Mouse (Mus musculus) forebrain, embryonic 13.5 days (tissue): ENCODE measurements around the gene Mindy2. TPM values are rescaled to one million over a fixed set of nuclear protein-coding genes. Genes with fewer than 3 reads are reported as not detected.
"Not testable (repeated sequence)": the region's sequence is repeated elsewhere in the genome, so short reads cannot be mapped to it uniquely, and the experiment has no call there.

ENCODE experiments used
- ATAC-seq: fragments of 200-750 bp; cut with Nextera tagmentation; 2 replicates; pipeline ENCODE4 v1.8.0; 2017
- H3K27ac ChIP-seq: fragments of 300-500 bp; sonication (generic); 2 replicates; pipeline ENCODE4 v1.5.1; 2015; ENCODE audit warnings: inconsistent platforms, mild to moderate bottlenecking, moderate library complexity
- H3K27me3 ChIP-seq: fragments of 300-500 bp; sonication (generic); 2 replicates; pipeline ENCODE4 v1.6.1; 2015; ENCODE audit warnings: mild to moderate bottlenecking, inconsistent platforms
- H3K36me3 ChIP-seq: fragments of 300-500 bp; sonication (generic); 2 replicates; pipeline ENCODE4 v1.6.1; 2015; ENCODE audit warnings: mild to moderate bottlenecking, inconsistent platforms; ENCODE audit not compliant: poor library complexity, severe bottlenecking
- H3K4me1 ChIP-seq: fragments of 300-500 bp; sonication (generic); 2 replicates; pipeline ENCODE4 v1.6.1; 2015; ENCODE audit warnings: inconsistent platforms
- H3K4me2 ChIP-seq: fragments of 300-500 bp; sonication (generic); 2 replicates; pipeline ENCODE4 v1.6.1; 2015; ENCODE audit warnings: inconsistent platforms, mild to moderate bottlenecking, moderate library complexity
- H3K4me3 ChIP-seq: fragments of 300-500 bp; sonication (generic); 2 replicates; pipeline ENCODE4 v1.5.1; 2015; ENCODE audit warnings: mild to moderate bottlenecking, inconsistent platforms
- H3K9ac ChIP-seq: fragments of 300-500 bp; sonication (generic); 2 replicates; pipeline ENCODE4 v1.6.1; 2015; ENCODE audit warnings: mild to moderate bottlenecking, inconsistent platforms
- H3K9me3 ChIP-seq: fragments of 300-500 bp; sonication (generic); replicated peaks from 2 replicates; pipeline ENCODE4 v1.6.1; 2016; ENCODE audit warnings: inconsistent platforms
- WGBS: fragments of 180-500 bp; shearing (Covaris S2); methylation state at CpG from one replicate; pipeline ENCODE4 v1.1.7; 2015; 5-methylcytosine and 5-hydroxymethylcytosine counted together
- polyA plus RNA-seq: library from polyadenylated mRNA; unstranded; fragments of >200 nt; fragmentation: Nextera tagmentation; extraction: Ambion mirVana; gene quantifications from 2 replicates; pipeline ENCODE4 v1.2.1, GENCODE M21; 2015

The Mindy2 gene
- polyA plus RNA-seq, 1 experiment from 2014 or later = 10.2 TPM

DNA sequence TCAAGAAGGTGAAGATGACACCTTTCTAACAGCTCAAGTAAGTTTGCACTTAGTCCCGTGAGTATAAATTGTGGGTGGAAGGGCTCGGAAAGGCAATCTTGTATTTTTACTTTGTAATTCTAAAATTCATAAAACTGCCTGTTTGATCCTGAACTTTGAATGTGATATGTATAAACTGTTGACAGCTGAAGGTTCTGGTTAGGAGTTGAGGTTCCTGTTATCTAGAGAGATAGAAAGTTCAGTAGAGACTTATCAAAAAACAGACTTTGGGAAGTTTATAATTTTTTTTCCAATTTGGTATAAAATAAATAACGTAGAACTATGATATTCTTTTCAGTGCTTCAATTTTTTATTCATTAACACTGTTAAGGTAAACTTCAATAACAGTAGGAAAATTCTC lies 94.1 kb downstream of the Mindy2 start:
- H3K27me3 ChIP-seq = no peaks in the 10 kb centered on the region
- no peak overlapping the region for H3K27ac ChIP-seq
- no peaks in the 10 kb centered on the region for H3K9me3 ChIP-seq
- no peak overlapping the region for H3K4me3 ChIP-seq
- H3K36me3 ChIP-seq = 0 out of 2 replicates have a peak, but pooled peaks cover 5% of the 10 kb centered on the region
- H3K9ac ChIP-seq = no peak overlapping the region
- WGBS = 96% methylated on average over 3 of the region's 3 CpGs
- no peaks in the 10 kb centered on the region for H3K4me1 ChIP-seq
- ATAC-seq = no peak
- H3K4me2 ChIP-seq = no peak overlapping the region

DNA sequence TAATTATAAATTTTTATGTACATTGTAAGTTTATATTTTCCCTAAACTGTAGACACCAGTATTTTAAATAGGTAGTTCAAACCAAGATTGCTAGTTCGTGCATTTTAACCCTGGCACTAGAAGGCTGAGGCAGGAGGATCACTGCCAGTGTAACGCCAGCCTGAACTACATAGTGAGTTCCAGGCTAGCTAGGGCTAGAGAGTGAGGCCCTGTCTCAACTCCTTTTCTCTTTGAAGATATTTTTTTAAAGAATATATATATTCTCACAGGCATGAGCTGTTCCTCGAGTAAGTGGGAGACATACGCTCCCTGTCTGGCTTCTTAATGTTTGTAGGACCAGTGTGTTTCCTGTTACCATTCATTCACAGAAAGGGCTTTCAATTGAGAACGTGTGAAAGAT lies 100.2 kb downstream of the Mindy2 start:
- 92% methylated on average over 5 of the region's 5 CpGs for WGBS
- no peak overlapping the region for H3K9ac ChIP-seq

DNA sequence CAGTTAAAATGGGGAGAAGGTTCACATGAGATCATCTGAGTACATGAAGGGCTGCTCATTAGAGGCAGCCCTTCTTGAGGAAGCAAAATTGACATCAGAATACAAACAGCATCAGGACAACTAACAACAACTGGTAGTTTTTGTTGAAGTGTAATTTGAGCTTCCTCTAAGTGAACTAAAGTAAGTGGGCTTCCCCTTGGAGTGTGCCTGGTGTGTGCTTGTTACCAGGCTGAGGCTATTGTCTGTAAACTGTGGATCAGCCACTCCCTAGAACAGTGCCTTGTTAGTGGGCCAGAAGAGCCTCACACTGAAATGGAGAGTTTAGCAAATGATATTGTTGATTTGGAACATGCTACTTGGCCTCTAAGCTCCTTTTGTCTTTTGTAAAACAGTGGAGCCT lies 101.5 kb downstream of the Mindy2 start:
- Histone ChIP-seq H3K36me3 (peaks cover 22% of the 10 kb centered on the region), H3K27me3 (no peaks in the 10 kb centered on the region), H3K9me3 (peaks cover 5% of the 10 kb centered on the region; the same call in 1 of the 2 replicates), H3K4me3 (no peak overlapping the region), H3K27ac (no peak overlapping the region), H3K4me2 (no peak overlapping the region), H3K9ac (no peak overlapping the region), H3K4me1 (no peaks in the 10 kb centered on the region)
- ATAC-seq = no peak

More for the DNA sequence above, 100.2 kb downstream of the Mindy2 start:
- Histone ChIP-seq H3K4me3 (no peak overlapping the region), H3K36me3 (peaks cover 20% of the 10 kb centered on the region), H3K4me2 (no peak overlapping the region), H3K9me3 (peaks cover 5% of the 10 kb centered on the region; the same call in 1 of the 2 replicates), H3K27ac (no peak overlapping the region), H3K4me1 (no peaks in the 10 kb centered on the region), H3K27me3 (no peaks in the 10 kb centered on the region)
- no peak for ATAC-seq

DNA sequence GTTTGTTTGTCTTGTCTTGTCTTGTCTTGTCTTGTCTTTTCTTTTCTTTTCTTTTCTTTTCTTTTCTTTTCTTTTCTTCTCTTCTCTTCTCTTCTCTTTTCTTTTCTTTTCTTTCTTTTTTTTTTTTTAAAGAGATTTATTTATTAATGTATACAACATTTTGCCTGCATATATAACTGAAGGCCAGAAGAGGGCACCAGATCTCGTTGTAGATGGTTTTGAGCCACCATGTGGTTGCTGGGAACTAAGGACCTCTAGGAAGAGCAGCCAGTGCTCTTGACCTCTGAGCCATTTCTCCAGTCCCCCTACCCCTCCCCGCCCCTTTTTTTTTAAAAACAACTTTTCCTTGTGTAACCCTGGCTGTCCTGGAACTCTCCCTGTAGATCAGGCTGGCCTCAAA lies 104.7 kb downstream of the Mindy2 start:
- H3K4me1 ChIP-seq, H3K27me3 ChIP-seq, ATAC-seq, H3K27ac ChIP-seq, H3K9me3 ChIP-seq, H3K9ac ChIP-seq, H3K4me2 ChIP-seq, H3K4me3 ChIP-seq: not testable (repeated sequence)
- H3K36me3 ChIP-seq = peaks cover 23% of the 10 kb centered on the region
- 96% methylated on average over 2 of the region's 2 CpGs for WGBS

DNA sequence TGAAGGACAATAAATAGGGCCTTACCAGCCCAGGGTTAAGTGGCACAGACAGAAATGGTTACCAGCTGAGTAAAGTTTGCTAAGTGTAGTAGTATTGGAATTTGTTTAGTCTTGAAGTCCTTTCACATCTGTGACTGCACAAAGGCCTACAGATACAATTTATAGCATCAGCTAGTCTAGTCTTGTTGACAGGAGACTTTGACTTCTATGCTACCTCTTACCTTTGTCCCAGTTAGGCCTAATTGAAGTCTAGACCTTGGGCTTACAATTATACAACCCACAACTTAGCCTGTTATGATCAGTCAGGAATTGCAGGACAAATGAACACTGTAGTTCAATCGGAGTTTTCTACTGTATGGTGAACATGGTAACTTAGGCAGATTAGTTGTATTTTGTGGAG lies 105.5 kb downstream of the Mindy2 start:
- Histone ChIP-seq H3K4me3 (no peak overlapping the region), H3K9ac (no peak overlapping the region), H3K4me1 (peaks cover 6% of the 10 kb centered on the region; the same call in 1 of the 2 replicates), H3K9me3 (peaks cover 5% of the 10 kb centered on the region; the same call in 1 of the 2 replicates), H3K27me3 (no peaks in the 10 kb centered on the region), H3K4me2 (no peak overlapping the region), H3K27ac (no peak overlapping the region), H3K36me3 (peaks cover 23% of the 10 kb centered on the region)
- 98% methylated on average over 1 of the region's 1 CpGs for WGBS
- no peak for ATAC-seq

Other genes starting within 250 kb of the Mindy2 start
- 142 and 150 TPM in 2 replicates for gene Ccnb2, start 235.6 kb downstream of the Mindy2 start, polyA plus RNA-seq
- gene Rnf111, start 153.4 kb downstream of the Mindy2 start, polyA plus RNA-seq = 35.1 and 35.7 TPM in 2 replicates
- 72.7 and 73.5 TPM in 2 replicates for gene Sltm, start 114.4 kb downstream of the Mindy2 start, polyA plus RNA-seq
- gene Gm10642, start 923 bp downstream of the Mindy2 start, polyA plus RNA-seq = 0.11 and 0.15 TPM in 2 replicates
- 60.8 and 61.6 TPM in 2 replicates for gene Adam10, start 21.8 kb upstream of the Mindy2 start, polyA plus RNA-seq